Mouse (Mus musculus): Measurements from ENCODE around the gene Slc6a6.
A peak's percentile ranks its signal among the peaks of the same experiment; 100 is the strongest.

Slc6a6 gene

DNA sequence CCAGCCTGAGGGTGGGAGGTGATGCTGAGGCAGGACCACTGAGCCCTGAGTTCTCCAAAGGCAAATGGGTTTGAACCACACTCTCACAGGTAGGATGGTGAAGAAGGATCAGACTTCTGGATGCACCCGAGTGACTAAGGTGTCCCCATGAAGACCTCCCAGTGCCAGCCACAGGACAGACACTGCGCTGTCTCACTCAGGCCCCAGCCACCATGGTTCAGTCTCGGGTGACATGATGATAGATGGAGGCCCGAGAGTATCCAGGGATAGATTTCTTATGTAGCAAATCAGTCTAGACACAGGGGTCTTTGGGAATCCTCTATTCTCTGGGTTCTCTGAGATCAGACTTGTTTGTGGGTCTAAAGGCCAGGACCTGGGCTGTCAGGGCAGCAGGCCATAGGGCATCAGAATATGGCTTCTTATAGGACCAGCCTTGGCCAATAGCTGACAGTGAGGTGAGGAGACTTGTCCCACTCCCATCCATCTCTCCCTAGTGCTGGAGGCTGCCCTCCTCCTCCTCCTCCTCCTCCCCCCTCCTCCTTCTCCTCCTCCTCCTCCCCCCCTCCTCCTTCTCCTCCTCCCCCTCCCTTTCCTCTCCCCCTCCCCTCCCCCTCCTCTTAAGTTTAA is 36.8 kb downstream of the Slc6a6 start:
- no peak for DNase-seq (ENCODE audit: low spot score in 2 of 2)

DNA sequence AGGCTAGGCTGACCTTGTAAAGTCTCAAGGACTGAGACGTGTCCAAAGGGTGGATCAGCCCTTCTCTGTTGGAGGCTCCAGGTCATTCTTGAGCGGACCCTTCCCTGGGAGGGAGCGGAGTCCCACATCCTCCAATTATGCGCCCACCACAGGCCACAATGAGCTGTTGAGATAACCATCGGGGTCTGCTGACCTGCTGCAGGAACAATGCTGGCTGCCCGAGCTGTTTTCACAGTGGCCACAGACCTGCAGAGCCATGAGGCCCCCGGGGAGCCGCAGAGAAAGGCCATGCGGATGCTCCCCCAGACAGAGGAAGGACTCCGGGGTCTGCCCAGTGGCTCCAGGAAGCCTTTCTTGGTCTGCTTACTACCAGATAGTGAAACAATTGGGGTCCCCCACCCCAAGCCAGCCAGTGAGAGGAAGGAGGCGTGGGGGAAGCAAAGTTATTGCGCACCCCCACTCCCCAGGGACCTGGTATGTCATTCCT is 37.4 kb downstream of the Slc6a6 start:
- DNase-seq (ENCODE audit: low spot score in 2 of 2): no peak

DNA sequence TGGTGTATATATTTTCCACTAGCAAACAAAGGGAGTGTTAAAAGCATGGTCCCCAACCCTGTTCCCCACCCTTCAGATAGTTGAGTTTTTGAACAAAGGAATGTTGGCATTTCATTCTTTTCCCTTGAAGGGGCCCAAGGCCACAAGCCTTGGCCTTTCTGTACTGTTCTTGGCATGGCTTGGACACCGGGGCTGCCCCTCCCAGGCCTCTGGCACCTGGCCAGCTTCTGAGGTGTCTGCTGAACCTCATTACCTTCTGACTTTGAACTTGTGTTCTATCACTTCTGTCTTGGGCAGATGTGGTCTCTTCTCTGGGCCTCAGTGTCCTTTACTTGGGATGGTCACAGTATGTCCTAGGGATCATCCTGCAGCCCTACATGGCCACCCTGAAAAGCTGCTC is 43.5 kb downstream of the Slc6a6 start:
- DNase-seq (ENCODE audit: low spot score in 2 of 2): no peak

DNA sequence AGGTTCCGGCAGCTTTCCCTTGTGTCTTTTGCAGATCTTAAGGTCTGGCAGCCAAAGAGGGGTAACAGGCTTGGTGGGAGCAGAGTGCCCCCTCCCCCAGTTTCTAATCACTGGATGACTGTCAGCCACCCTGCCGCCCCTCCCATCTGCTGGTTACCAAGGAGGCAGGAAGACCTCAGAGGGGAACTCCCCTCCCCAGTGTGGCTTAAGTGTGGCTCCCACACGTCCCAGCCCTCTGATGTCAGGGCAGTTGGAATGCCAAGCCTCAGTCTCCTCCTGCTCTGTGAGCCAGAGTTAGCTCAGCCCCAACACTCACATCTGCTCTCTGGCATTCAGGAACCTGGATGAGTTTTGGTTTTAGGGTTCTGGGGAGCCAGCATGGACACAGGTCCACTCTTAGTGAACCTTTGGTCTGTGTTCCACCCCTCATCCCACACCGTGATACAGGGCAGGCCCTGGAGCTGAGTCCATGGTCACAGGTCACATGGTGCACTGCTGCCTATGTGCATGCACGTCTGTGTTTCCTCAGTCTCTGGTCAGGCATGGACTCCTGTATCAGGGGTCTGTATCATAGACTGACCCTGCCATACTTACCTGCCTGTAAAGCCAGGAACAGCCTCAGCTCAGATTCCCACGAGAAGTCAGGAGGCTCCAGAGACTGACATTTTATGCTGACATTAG is 45.2 kb downstream of the Slc6a6 start:
- no peak for DNase-seq (ENCODE audit: low spot score in 2 of 2)

DNA sequence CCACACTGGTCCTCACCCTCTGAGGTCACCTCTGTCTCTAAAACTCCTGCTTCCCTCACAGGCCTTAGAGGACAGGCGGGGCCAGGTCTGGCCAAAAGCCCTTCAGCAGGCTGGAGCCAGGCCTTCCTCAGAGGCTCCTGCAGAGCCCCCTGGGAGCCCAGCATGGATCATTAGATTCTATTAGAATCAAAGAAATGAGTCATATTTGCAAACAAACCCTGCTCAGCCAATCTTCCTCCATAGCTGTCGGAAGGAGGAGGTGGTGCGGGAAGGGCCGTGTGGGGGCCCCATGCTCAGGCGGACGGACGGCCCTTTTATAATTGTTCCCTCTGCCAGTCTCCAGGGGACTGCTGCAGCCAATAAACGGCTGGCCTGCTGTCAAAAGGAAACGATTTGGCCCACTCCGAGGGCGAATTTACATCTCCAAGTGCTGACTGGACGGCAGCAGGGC is 45.8 kb downstream of the Slc6a6 start:
- DNase-seq (ENCODE audit: low spot score in 2 of 2): no peak

DNA sequence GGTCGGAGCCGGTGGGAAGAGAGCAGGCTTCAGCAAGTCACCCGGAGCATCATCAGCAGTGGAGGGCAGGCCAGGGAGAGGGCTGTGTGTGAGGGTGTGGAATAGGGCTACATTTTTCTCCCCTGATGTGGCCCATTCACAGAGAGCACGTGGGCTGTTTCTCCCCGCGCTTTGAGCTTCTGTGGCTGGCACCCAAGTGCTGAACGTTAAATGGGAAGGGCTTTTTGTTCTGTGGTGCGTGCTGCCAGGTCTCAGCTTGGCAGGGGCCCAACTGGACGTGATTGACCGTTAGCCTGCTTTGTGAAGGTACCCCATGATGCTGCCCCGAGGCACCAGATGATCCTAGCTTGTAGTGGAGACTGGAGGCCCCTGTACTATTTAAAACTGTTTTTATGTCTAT is 48.3 kb downstream of the Slc6a6 start:
- DNase-seq (ENCODE audit: low spot score in 2 of 2): no peak

DNA sequence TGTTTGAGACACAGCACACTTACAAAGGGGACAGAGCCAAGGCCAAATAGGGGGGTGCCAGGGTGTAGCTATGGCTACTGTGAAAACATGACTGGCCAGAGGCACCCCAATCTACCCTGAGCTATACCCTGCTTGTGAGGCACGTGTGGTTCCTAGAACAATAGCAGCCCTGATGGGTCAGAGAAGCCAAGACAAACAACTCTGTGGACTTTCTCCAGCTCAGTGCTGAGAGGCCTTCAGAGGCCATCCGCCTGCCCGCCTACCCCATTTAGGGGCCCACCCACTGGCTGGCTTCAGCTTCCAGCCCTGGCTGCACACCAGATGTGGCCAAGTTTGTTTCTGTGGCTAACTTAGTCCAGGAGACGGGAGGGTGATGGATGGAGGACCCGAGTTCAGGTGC is 52.6 kb downstream of the Slc6a6 start:
- DNase-seq (ENCODE audit: low spot score in 2 of 2): no peak

DNA sequence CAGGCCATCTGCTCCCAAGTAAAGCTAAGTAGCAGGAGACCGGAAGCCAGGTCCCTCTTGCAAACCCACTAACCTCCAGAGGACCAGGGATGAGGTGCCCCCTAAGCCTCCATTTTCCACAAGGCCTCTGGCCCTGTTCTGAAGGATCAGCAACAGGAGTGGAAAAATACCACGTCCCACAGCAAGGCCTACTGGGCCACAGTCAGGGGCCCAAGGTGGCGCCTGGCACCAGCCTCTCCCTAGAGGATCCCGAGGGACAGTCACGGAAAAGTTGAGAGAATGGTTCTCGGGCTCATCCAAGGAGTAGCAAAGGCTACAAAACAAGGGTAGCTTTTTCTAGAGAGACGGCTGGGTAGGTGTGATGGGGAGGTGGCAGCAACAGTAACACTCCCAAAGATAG is 53.6 kb downstream of the Slc6a6 start:
- no peak for DNase-seq (ENCODE audit: low spot score in 2 of 2)

DNA sequence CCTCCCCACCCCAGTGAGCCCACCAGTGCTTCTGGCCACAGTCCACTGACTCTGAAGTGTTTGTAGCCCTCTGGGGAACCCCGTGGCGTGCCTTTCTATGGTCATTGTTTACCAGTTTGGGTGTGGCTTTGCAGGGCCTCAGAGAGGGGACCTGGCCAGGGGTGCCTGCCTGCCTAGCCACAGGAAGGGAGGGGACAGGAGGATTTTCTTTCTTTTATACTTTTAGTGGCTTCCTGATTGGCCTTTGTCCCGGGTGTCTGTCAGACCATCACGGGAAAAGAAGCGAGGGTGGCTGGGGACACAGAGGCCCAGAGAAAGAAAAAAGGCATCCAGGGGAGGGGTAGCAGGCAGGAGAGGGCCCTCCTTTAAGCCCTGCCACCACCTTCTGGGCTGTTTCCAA is 54.2 kb downstream of the Slc6a6 start:
- no peak for DNase-seq (ENCODE audit: low spot score in 2 of 2)

DNA sequence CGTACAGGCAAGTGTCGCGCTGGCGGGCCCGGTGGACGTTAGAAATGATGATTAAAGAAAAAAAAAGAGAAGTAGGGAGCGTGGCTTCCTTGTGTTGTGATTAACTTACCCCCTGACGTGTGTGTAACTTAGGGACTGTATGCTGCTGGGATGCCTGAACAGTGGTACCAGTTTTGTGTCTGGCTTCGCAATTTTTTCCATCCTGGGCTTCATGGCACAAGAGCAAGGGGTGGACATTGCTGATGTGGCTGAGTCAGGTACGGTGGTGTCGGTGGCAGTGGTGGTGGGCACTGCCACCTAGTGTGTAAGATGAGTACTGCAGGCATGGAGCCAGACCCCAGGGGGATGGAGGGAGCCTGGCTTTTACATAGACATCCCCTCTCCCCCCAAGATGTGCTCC is 57.2 kb downstream of the Slc6a6 start:
- DNase-seq (ENCODE audit: low spot score in 2 of 2): peak; percentile 38 to 54

DNA sequence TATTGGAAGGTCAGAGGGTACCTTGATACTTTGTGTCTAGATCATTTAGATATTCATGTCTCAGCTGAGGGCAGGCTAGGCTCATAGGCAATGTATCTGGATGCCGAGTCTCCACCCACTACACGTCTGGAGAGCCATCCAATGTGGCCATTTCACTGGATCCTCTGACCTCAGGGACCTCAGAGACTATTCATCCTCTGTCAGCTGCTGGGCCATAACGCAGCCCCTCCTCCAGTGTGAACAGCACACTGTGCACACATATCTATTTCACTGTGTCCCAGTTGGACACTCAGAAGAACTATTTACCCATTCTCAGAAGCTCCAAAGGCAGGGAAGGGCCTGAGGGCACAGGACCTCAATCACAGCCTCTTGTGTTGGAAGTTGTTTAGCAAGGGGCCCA is 58.6 kb downstream of the Slc6a6 start:
- DNase-seq (ENCODE audit: low spot score in 2 of 2): no peak

DNA sequence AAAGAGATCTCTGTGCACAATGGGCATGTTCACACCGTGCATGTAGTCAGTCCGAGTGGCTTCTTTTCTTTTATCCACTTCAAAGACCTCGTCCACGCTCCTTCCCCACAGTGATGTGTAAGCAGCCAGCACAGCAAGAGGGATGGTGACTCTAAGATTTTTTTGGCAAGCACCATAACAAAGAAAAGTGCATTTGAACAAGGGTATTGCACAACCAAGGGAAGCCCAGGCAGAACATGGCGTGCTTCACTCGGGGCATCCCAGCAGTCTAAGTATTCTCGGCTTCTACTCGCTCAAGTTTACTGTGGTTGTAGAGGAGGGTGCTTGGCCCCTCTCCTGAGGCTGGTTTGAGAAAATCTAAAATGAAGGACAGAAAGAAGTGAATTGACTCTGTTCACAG is 59.1 kb downstream of the Slc6a6 start:
- no peak for DNase-seq (ENCODE audit: low spot score in 2 of 2)

DNA sequence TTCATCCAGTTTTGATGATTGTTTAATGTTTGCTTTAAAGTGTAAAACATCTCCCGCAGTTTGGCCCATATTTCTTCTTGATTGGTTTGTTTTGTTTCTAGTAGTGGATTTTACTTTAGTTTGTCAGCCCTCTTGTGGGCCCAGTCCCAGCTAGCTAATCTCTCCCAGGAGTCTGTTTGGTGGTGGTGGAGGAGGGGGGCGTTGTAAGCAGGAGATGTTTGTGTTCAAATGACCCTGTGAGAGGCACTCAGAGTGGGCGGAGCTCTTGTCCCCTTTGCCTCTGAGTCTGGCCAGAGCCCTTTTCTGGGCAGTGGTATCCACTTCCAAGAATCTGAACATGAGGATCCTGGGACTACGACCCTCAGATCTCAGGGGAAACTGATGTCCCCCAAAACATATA is 60.0 kb downstream of the Slc6a6 start:
- no peak for DNase-seq (ENCODE audit: low spot score in 2 of 2)

DNA sequence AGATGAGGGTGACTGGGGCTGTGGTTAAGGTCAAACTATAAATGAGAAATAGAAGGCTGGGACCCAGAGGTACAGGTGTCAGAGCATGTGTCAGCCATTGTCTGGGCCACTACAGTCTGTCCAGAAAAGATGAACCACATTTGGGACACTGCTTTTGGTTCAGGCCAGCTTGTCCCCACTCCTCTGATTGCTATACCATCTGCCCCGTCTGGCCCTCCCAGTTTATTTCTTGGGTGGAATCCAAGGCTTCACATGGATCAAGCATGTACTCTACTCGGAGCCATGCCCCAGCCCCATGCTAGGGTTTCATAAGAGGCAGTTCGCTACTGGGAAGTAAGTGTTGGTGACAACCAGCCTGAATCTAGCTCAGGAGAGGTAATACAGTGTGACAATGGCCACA is 61.4 kb downstream of the Slc6a6 start:
- DNase-seq (ENCODE audit: low spot score in 2 of 2): no peak

DNA sequence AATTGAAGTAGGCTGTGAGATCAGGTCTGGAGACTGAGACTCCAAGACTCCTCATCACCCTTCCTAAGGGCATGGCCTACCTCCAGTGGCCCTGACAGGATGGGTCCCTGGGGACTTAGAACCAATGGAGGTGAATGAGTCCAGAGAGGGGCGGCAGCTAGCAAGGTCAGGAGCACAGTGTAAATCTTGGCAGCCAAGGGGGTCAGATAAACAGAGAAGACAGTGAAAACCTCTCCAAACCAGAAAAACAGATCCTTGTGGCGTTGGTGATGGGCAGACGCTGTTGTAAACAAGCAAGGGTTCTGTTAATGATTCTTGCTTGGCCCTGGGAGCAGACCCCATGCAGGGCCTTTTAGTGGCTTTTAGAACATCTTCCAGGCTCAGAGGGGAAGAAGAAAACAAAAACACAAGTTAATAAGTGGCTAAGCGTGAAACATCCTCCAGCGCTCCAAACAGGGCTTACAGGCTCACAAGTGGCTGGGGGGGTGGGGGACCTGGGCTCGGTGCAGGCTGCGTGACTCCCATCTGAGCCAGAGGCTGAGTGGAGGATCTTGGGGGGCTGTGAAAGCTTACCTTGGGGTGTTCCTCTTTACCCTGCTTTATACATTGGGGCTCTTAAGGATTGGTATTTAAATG is 62.2 kb downstream of the Slc6a6 start:
- DNase-seq (ENCODE audit: low spot score in 2 of 2): no peak

DNA sequence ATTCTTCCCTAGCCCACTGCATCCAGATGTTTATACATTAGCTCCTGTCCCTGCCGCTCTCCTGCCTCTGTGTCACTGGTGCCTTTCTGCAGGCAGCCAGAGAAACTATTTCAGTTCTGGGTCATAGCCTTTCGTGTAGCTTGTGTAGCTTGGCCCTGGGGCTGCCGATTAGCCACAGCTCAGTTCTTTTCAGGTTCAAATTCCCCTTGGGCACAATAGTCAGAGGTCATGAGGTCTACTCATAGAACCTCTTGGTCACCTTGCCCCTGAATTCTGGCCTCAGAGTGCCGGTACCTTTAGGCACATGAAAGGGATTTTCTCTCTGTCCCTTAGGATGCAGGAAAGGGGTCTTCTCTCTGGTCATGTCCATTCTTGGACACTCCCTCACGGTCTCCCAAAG is 62.9 kb downstream of the Slc6a6 start:
- no peak for DNase-seq (ENCODE audit: low spot score in 2 of 2)

DNA sequence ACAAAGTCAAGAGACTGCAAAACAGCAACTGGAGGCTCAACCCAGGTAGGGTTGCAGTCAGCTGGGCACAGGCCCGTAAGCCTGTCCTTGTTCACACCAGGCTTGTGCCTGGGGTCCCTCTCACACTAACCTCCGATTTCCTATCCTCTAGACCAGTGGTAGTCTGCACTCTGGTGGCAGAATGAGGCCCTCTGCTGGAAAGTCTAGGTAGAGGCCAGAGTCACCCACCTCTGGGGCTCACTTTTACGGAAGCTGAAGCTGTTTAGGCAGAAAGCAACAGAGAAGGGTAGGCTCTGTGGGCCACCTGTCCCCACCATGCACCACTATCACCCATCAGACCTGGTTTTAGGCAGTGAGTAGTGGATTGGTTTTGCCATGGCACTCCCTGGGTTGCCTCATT is 67.1 kb downstream of the Slc6a6 start:
- no peak for DNase-seq (ENCODE audit: low spot score in 2 of 2)

DNA sequence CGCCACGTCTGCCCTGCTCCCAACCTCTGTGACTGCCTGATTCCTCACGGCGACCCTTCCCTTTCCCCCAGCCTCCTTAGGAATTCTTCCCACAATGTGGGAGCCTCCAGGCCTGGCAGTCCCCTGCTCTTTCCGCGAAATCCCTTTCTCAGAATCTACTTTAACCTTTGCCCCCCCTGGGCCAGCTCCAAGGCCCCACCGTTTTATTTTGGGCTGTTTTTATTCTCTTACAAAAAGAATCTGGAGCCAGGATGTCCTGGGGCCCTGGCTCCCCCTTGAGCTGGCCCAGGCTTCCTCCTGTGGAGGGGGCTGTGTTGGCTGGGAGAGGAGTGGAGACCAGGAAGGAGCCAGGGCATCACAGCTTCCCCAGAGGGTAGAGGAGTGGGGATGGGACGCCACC is 69.0 kb downstream of the Slc6a6 start:
- no peak for DNase-seq (ENCODE audit: low spot score in 2 of 2)

DNA sequence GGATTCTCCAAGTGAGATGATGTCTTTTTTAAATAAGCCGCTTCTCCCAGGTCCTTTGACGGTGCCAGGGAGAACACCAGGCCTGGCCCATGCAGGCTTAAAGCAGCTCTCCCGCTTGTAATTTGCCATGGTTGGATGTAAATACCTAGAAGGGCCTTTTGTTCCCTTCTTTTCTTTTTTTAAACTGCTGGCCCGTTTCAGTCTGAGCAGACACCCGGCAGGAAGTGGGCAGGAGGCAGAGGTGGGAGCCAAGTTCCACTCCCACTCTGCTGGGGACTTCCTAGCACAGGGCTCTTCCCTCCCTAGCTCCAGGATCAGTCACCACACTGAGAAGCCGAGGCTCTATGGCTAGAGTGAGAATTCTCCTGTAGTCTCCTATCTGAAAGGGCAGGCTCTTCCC is 70.2 kb downstream of the Slc6a6 start:
- no peak for DNase-seq (ENCODE audit: low spot score in 2 of 2)

DNA sequence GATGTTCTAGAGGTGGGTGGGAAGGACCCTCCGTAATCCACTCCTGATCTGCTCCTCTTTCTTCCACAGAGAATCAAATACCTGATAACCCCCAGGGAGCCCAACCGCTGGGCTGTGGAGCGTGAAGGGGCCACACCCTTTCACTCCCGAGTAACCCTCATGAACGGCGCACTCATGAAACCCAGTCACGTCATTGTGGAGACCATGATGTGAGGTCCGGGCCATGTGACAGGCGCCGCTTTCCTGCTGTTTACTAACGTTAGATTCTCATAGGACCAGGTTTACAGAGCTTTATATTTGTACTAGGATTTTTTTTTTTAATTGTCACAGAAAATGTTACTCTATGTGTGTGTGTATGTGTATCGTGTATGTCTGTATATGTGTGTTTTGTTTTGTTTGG is 71.0 kb downstream of the Slc6a6 start:
- no peak for DNase-seq (ENCODE audit: low spot score in 2 of 2)

DNA sequence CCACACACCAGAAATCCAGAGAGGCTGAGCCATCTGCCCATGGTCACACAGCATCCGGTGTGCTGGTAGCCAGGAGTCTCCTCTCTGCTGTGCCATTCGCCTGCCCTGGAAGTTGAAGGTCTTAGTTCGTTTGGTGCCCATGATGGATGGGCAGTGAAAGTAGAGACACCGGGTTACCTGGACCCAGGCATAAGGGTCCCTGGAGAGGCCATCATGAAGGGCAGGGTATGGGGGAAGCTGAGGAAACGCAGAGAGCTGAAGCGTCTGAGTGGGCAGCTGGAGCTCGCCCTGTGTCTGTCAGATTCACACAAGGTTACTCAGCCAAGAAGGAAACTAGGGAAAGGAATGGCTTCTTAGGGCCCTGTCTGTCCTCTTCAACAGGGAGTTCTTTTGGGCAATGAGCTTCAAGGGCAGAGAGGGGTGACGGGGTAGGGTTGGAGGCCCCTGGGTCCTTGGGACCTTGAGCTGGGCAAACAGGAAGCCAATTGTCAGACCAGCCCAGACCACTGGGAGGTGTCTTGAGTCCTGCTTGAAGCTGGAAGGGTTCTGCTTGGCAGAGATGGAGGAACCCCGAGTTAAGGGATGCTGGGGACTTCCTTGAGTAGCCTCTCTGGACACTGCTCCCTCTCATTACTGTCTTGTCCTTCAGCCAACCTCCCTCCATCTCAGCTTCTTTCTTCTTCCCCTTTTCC is 78.3 kb downstream of the Slc6a6 start:
- no peak for DNase-seq (ENCODE audit: low spot score in 2 of 2)

DNA sequence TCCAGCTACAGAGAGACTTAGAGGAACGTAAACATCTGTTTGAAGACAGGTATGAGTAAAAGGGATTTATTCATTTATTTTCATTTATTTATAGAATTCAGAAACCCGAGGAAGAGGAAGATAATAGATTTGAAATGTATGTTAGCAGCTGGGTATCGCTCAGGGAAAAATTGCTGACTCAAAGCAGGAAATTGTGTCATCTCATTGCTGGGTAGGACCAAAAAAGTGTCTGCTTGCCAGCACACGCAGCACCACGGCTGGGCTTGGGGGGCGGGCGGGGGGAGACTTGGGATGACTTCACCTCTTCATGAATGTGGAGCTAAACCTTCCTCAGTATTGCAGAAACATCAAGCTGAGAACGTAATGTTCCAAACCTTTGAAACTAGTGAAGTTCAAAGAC is 83.7 kb downstream of the Slc6a6 start:
- no peak for DNase-seq (ENCODE audit: low spot score in 2 of 2)

DNA sequence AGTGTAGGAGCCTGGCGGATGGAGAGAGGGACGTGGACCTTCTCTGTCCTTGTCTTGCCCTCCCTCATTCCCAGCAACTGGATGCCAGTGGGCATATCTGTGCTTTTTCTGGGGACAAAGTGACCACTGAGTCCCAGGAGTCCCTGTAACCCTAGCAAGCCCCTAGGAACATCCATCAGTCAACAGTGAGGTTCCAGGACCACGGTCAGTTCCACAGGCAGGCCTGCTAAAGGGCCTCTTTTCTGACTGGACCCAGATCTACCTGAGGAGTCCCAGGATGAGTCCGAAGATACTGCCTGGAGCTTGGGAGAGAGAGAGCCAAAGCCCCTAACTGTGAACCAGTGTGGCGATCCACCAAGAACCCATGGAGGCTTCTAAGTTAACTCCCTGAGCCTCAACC is 90.1 kb downstream of the Slc6a6 start:
- DNase-seq (ENCODE audit: low spot score in 2 of 2): no peak
